14 mouse cellular contexts compared by ENCODE assay signal in the genomic region with DNA sequence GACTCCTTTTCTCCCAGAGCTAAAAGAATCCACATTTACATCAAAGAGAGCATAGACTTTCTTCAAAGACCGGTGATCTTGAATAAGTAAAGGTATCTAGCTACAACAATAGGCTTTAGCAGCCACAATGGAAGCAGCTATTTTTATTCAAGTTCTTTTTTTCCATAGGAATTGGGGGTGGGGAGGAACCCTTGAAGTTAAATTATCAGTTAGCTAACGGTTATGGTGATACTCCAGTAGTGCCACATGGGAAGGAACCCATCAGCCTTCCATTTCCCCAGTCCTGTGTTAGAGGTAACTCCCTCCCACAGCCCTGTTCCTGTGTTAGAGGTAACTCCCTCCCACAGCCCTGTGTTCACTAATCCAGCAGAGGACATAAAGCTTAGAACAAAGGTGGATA.
"Had no signal": no experiment of that assay in that cellular context is flagged by ENCODE, and none has a peak within 500 bp of the region (broad histone marks: within the 10 kb centered on the region; RNA-seq: fewer than 3 reads in every experiment).

No protein-coding gene starts in this region.

- H3K9me3 ChIP-seq: midbrain, embryonic 10.5 days; midbrain, embryonic 13.5 days; midbrain, embryonic 15.5 days; neural tube, embryonic 12.5 days; stomach, embryonic 15.5 days had no signal

- H3K9ac ChIP-seq: lung, embryonic 14.5 days; midbrain, embryonic 13.5 days; midbrain, embryonic 15.5 days; neural tube, embryonic 12.5 days; stomach, embryonic 15.5 days had no signal

- H3K36me3 ChIP-seq: midbrain, embryonic 10.5 days; midbrain, embryonic 13.5 days; midbrain, embryonic 15.5 days; neural tube, embryonic 12.5 days; stomach, embryonic 15.5 days had no signal

- DNase-seq: lung, adult 18-20 months; lung, embryonic 14.5 days; lung, postnatal 10 days; lung, postnatal 4 days; right cerebral cortex, postnatal 14 days; thymus, adult 2 months; thymus, postnatal 25 days; thymus, postnatal 4 days had no signal

- H3K4me3 ChIP-seq: midbrain, embryonic 10.5 days; midbrain, embryonic 13.5 days; midbrain, embryonic 15.5 days; neural tube, embryonic 12.5 days; stomach, embryonic 15.5 days had no signal

- H3K27ac ChIP-seq: midbrain, embryonic 10.5 days; midbrain, embryonic 13.5 days; midbrain, embryonic 15.5 days; neural tube, embryonic 12.5 days; stomach, embryonic 15.5 days; stomach, postnatal 0 days had no signal

- H3K4me1 ChIP-seq: midbrain, embryonic 13.5 days; midbrain, embryonic 15.5 days; neural tube, embryonic 12.5 days; stomach, embryonic 15.5 days had no signal
